Mouse (Mus musculus): ENCODE measurements at regions not wholly inside any gene's neighbourhood (a gene's known extent, or its start where the extent isn't known, plus 50 kb on each side); places are given as distances from the start of the nearest gene placed in this dataset.
"Not testable (repeated sequence)": the region's sequence is repeated elsewhere in the genome, so short reads cannot be mapped to it uniquely, and the experiment has no call there.

GRCm38 (mm10) chr3:134330943-134331342 lies 94.7 kb downstream of the Cxxc4 start:
- DNase-seq: no peak

GRCm38 (mm10) chr3:134331499-134332153 lies 95.3 kb downstream of the Cxxc4 start:
- DNase-seq: no peak

- not testable (repeated sequence) for DNase-seq
Measured at GRCm38 (mm10) chr3:134339093-134339695, 102.9 kb downstream of the Cxxc4 start.

- DNase-seq: no peak
Measured at GRCm38 (mm10) chr3:134365948-134366347, 129.7 kb downstream of the Cxxc4 start.

GRCm38 (mm10) chr3:134366761-134367160 lies 130.5 kb downstream of the Cxxc4 start:
- no peak for DNase-seq

GRCm38 (mm10) chr3:134368591-134368990 lies 132.3 kb downstream of the Cxxc4 start:
- no peak for DNase-seq

GRCm38 (mm10) chr3:134369126-134369525 lies 132.8 kb downstream of the Cxxc4 start:
- no peak for DNase-seq

GRCm38 (mm10) chr3:134379549-134379948 lies 143.3 kb downstream of the Cxxc4 start:
- DNase-seq: no peak

- DNase-seq: no peak
Measured at GRCm38 (mm10) chr3:134390472-134391336, 154.4 kb downstream of the Cxxc4 start.

GRCm38 (mm10) chr3:134400395-134401090 lies 164.3 kb downstream of the Cxxc4 start:
- DNase-seq: no peak

- DNase-seq: no peak
Measured at GRCm38 (mm10) chr3:134415606-134416328, 179.5 kb downstream of the Cxxc4 start.

- no peak for DNase-seq
Measured at GRCm38 (mm10) chr3:134427633-134428032, 191.3 kb downstream of the Cxxc4 start.

- DNase-seq: no peak
Measured at GRCm38 (mm10) chr3:134466611-134467010, 230.3 kb downstream of the Cxxc4 start.

- DNase-seq: no peak
Measured at GRCm38 (mm10) chr3:134487280-134487679, 251.0 kb downstream of the Cxxc4 start.

- DNase-seq: no peak
Measured at GRCm38 (mm10) chr3:134489966-134490543, 253.8 kb downstream of the Cxxc4 start.

GRCm38 (mm10) chr3:134509702-134510101 lies 273.4 kb downstream of the Cxxc4 start:
- no peak for DNase-seq

GRCm38 (mm10) chr3:134525795-134526194 lies 289.5 kb downstream of the Cxxc4 start:
- no peak for DNase-seq

GRCm38 (mm10) chr3:134560144-134560543 lies 268.7 kb upstream of the Tacr3 start:
- DNase-seq: no peak

GRCm38 (mm10) chr3:134578759-134579158 lies 250.0 kb upstream of the Tacr3 start:
- DNase-seq: no peak

- no peak for DNase-seq
Measured at GRCm38 (mm10) chr3:134588630-134589029, 240.2 kb upstream of the Tacr3 start.

- DNase-seq: peak; percentile 5 to 38
Measured at GRCm38 (mm10) chr3:134602919-134603318, 225.9 kb upstream of the Tacr3 start.

GRCm38 (mm10) chr3:134605356-134605771 lies 223.4 kb upstream of the Tacr3 start:
- DNase-seq: no peak
